Mouse (Mus musculus) retina, postnatal 1 day (tissue): Measurements from ENCODE around the gene Mkks.
"Not testable (repeated sequence)": the region's sequence is repeated elsewhere in the genome, so short reads cannot be mapped to it uniquely, and the experiment has no call there.

ENCODE experiments used
- DNase-seq: peaks from one replicate; pipeline ENCODE4 v3.0.0-alpha.2; 2012

The Mkks gene

GRCm38 (mm10) chr2:136891068-136891950 lies at the start of gene Mkks, which contains the start of the genes Slx4ip and AL731706.1:
Gene Mkks, minus strand, starts transcription at chr2:136891389.
Gene Slx4ip, plus strand, starts transcription at chr2:136891218.
Gene AL731706.1, minus strand, starts transcription at chr2:136891389.
- DNase-seq: peak; percentile 100

GRCm38 (mm10) chr2:136938249-136938648 lies 47.1 kb upstream of the Mkks start:
- DNase-seq: no peak

GRCm38 (mm10) chr2:136936391-136937288 lies 45.5 kb upstream of the Mkks start:
- no peak for DNase-seq

- DNase-seq: peak; percentile 11
These were observed 29.8 kb upstream of the Mkks start for GRCm38 (mm10) chr2:136921003-136921408.

- no peak for DNase-seq
These were observed 29.2 kb upstream of the Mkks start for GRCm38 (mm10) chr2:136920257-136920993.

- no peak for DNase-seq
These were observed 28.2 kb upstream of the Mkks start for GRCm38 (mm10) chr2:136919433-136919832.

GRCm38 (mm10) chr2:136914334-136914902 lies 23.2 kb upstream of the Mkks start:
- DNase-seq: peak; percentile 47

GRCm38 (mm10) chr2:136913021-136913420 lies 21.8 kb upstream of the Mkks start:
- no peak for DNase-seq

GRCm38 (mm10) chr2:136911958-136912411 lies 20.8 kb upstream of the Mkks start:
- DNase-seq: peak; percentile 35

- no peak for DNase-seq
These were observed 18.1 kb upstream of the Mkks start for GRCm38 (mm10) chr2:136909298-136909697.

GRCm38 (mm10) chr2:136908596-136908995 lies 17.4 kb upstream of the Mkks start:
- DNase-seq: no peak

- no peak for DNase-seq
These were observed 4.9 kb upstream of the Mkks start for GRCm38 (mm10) chr2:136896131-136896530.

GRCm38 (mm10) chr2:136894494-136894893 lies 3.3 kb upstream of the Mkks start:
- no peak for DNase-seq

GRCm38 (mm10) chr2:136891951-136892371 lies 772 bp upstream of the Mkks start:
- peak; percentile 99 for DNase-seq

- DNase-seq: not testable (repeated sequence)
These were observed 497 bp downstream of the Mkks start for GRCm38 (mm10) chr2:136890716-136891067.

GRCm38 (mm10) chr2:136886846-136887245 lies 4.3 kb downstream of the Mkks start:
- peak; percentile 17 for DNase-seq

GRCm38 (mm10) chr2:136885579-136885978 lies 5.6 kb downstream of the Mkks start, which contains the start of gene AL731706.2:
Gene AL731706.2, minus strand, starts transcription at chr2:136885679.
- no peak for DNase-seq

GRCm38 (mm10) chr2:136854543-136855388 lies 36.4 kb downstream of the Mkks start:
- peak; percentile 56 for DNase-seq

GRCm38 (mm10) chr2:136850366-136850765 lies 40.8 kb downstream of the Mkks start:
- DNase-seq: no peak

- DNase-seq: no peak
These were observed 53.2 kb downstream of the Mkks start for GRCm38 (mm10) chr2:136837994-136838393.

- DNase-seq: peak; percentile 7
These were observed 55.3 kb downstream of the Mkks start for GRCm38 (mm10) chr2:136835882-136836281.
